Mouse (Mus musculus): ENCODE measurements around the gene Fbp1. TPM values are rescaled to one million over a fixed set of nuclear protein-coding genes. Genes with fewer than 3 reads are reported as not detected.

Fbp1 gene
- polyA plus RNA-seq, 1 experiment from 2014 or later, result 0.80 TPM

DNA sequence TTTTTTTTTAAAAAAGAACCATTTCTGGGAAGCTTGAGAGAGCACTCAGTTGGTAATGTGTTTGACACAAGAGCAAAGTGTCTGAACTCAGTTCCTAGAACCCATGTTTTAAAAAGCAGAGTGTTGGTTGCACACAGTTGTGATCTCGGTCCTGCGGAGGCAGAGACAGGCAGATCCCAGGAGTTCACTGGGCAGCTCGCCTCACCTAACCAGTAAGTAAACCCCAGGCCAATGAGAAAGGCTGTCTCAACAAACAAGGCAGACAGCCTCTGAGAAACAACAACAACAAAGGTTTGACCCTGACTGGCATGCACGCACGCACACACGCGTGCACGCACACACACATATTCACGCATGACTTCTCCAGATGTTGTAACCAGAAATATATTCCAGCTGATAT lies 4.2 kb downstream of the Fbp1 start:
- ATAC-seq (ENCODE audit: insufficient number of reproducible peaks, insufficient read depth, low FRiP score, low TSS enrichment, low read depth), result no peak
- Histone ChIP-seq H3K9me3 (no peaks in the 10 kb centered on the region), H3K27me3 (peaks cover 30% of the 10 kb centered on the region), H3K9ac (replicated peaks) (no peak overlapping the region), H3K4me1 (replicated peaks) (peaks cover 15% of the 10 kb centered on the region), H3K4me2 (no peak overlapping the region), H3K4me3 (replicated peaks) (no peak overlapping the region), H3K27ac (no peak overlapping the region), H3K36me3 (no peaks in the 10 kb centered on the region)
- 81% methylated on average over 9 of the region's 9 CpGs for WGBS

DNA sequence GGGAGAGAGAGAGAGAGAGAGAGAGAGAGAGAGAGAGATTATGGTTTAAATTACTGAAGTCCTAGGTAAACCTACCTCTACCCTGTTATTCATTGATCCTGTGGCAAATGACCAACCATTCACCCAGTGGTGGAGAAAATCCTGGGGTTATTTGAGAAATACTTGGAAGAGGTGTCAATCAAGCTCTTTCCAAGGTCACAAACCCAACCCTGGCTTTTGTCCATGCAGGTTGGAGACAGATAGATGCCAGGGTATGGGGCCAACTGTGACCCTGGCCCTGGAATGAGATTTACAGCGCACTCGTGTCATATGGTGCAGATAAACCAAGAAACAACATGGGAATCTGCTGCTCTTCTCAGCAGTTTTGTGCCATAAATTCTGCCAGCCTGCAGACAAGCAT lies 4.6 kb downstream of the Fbp1 start:
- no peak overlapping the region for H3K4me2 ChIP-seq
- 79% methylated on average over 2 of the region's 2 CpGs for WGBS
- no peak overlapping the region for H3K4me3 ChIP-seq (replicated peaks)
- no peaks in the 10 kb centered on the region for H3K9me3 ChIP-seq
- peaks cover 15% of the 10 kb centered on the region for H3K4me1 ChIP-seq (replicated peaks)
- no peak overlapping the region for H3K27ac ChIP-seq
- no peak for ATAC-seq (ENCODE audit: insufficient number of reproducible peaks, insufficient read depth, low FRiP score, low TSS enrichment, low read depth)
- H3K36me3 ChIP-seq, result no peaks in the 10 kb centered on the region
- no peak overlapping the region for H3K9ac ChIP-seq (replicated peaks)
- peaks cover 25% of the 10 kb centered on the region for H3K27me3 ChIP-seq

DNA sequence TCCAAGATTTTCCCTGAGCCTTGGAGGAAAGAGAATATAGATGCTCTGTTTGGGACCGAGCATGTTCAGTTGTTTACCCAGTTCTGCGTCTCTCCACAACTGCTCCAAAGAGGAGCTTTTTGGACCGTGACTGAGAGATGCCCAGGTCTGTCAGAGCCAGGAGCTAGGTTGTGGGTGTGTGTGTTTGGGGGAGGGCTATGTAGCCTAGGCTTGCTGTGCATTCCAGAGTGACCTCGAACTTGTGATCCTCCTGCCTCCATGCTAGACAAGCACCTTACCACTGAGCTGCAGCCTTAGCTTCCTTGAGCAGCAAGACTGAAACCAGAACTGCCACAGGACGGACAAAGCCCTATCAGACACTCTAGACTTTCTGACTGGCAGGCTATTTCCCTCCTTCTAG lies 5.2 kb downstream of the Fbp1 start:
- no peak overlapping the region for H3K27ac ChIP-seq
- 79% methylated on average over 5 of the region's 5 CpGs for WGBS
- H3K9me3 ChIP-seq, result no peaks in the 10 kb centered on the region
- no peak overlapping the region for H3K9ac ChIP-seq (replicated peaks)
- H3K4me1 ChIP-seq (replicated peaks), result peaks cover 11% of the 10 kb centered on the region
- H3K36me3 ChIP-seq, result no peaks in the 10 kb centered on the region
- no peak overlapping the region for H3K4me3 ChIP-seq (replicated peaks)
- peaks cover 20% of the 10 kb centered on the region for H3K27me3 ChIP-seq
- no peak for ATAC-seq (ENCODE audit: insufficient number of reproducible peaks, insufficient read depth, low FRiP score, low TSS enrichment, low read depth)
- H3K4me2 ChIP-seq, result no peak overlapping the region

DNA sequence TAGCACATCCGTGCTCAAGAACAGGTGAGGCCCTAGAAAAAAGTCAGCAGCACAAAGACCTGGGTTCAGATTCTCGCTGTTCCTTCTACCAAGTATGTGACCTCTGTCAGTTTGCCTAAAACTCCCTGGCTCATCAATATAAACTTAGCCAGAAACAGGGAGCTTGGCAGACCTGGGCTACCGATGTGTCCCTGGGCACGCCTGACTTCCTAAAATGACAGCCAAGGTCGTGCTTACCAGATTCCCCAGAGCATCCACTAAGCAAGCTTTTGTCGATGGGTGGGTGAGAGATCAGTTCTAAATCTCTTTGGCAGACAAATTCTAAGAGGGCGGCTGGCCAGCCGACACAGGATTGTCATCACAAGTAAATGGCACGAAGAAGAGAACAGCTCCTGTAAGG lies 6.7 kb downstream of the Fbp1 start:
- ATAC-seq (ENCODE audit: insufficient number of reproducible peaks, insufficient read depth, low FRiP score, low TSS enrichment, low read depth), result no peak
- Histone ChIP-seq H3K4me3 (replicated peaks) (no peak overlapping the region), H3K27me3 (peaks cover 7% of the 10 kb centered on the region; the same call in 1 of the 2 replicates), H3K9me3 (no peaks in the 10 kb centered on the region), H3K4me2 (no peak overlapping the region), H3K4me1 (replicated peaks) (peaks cover 13% of the 10 kb centered on the region; the same call in 1 of the 2 replicates), H3K9ac (replicated peaks) (no peak overlapping the region), H3K36me3 (no peaks in the 10 kb centered on the region), H3K27ac (no peak overlapping the region)
- 84% methylated on average over 9 of the region's 9 CpGs for WGBS

DNA sequence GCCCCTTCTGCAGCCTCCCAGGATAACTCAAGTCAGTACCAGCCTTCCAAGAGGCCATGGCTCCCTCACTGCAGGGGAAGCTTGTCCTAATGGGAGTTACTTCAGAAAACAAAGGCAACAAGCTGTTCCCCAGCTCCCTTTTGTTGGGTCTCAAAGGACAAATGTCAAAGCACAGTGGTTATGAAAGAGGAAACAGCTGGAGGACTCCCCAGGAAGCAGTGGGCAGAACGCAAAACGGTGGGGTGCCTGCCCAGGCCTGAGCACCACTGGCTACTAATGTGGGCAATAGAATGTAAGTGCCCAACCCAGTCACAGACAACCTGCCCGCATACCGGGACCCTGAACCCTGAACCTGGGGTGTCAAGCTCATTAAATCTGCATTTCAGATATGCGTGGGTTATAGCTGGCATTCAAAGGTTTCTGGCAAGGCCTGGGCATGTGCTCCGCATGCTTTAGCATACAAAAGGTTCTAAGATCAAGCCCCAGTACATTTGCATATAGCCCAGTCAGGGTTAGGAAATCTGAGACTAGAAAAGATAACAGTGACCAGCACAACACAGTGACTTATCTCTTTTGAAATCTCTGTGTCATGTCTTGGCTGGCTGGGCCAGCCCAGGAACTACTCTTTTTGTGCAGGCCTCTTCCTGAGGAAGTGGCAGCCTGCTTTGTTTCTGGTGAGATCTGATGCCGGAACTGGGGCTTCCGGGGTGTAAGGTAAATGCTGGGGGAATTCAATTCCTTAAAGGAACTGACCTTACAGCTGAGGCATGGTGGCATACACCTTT lies 8.1 kb downstream of the Fbp1 start:
- Histone ChIP-seq H3K4me1 (replicated peaks) (peaks cover 13% of the 10 kb centered on the region; the same call in 1 of the 2 replicates), H3K9me3 (no peaks in the 10 kb centered on the region), H3K27me3 (no peaks in the 10 kb centered on the region), H3K36me3 (no peaks in the 10 kb centered on the region), H3K4me3 (replicated peaks) (no peak overlapping the region), H3K4me2 (no peak overlapping the region), H3K9ac (replicated peaks) (no peak overlapping the region), H3K27ac (0 out of 2 replicates have a peak overlapping the region, but pooled peaks have one; percentile 31)
- 50% methylated on average over 8 of the region's 8 CpGs for WGBS
- no peak for ATAC-seq (ENCODE audit: insufficient number of reproducible peaks, insufficient read depth, low FRiP score, low TSS enrichment, low read depth)

DNA sequence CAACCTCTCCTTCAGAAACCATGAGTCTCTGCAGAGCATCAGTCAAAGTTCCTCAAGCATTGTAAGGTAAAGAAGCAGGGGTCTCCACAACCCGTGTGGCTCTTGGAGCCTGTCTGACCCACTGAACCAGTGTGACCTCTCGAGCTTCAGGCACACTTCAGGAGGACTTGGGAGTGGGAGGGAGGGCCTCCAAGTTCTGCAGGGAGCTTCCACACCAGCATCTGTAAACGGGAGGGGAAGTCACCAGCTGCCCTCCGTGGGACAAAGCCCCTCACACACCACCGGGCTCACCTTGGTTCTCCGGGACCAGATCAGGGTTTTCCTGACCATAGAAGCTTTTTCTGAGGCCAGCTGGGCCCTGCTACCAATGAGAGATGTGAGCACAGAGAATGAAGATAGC lies 8.7 kb downstream of the Fbp1 start:
- H3K4me2 ChIP-seq, result no peak overlapping the region
- H3K9ac ChIP-seq (replicated peaks), result no peak overlapping the region
- no peaks in the 10 kb centered on the region for H3K27me3 ChIP-seq
- no peak for ATAC-seq (ENCODE audit: insufficient number of reproducible peaks, insufficient read depth, low FRiP score, low TSS enrichment, low read depth)
- no peaks in the 10 kb centered on the region for H3K36me3 ChIP-seq
- 49% methylated on average over 6 of the region's 6 CpGs for WGBS
- H3K9me3 ChIP-seq, result no peaks in the 10 kb centered on the region
- no peak overlapping the region for H3K4me3 ChIP-seq (replicated peaks)
- H3K27ac ChIP-seq, result 0 out of 2 replicates have a peak overlapping the region, but pooled peaks have one; percentile 31
- peaks cover 13% of the 10 kb centered on the region; the same call in 1 of the 2 replicates for H3K4me1 ChIP-seq (replicated peaks)

DNA sequence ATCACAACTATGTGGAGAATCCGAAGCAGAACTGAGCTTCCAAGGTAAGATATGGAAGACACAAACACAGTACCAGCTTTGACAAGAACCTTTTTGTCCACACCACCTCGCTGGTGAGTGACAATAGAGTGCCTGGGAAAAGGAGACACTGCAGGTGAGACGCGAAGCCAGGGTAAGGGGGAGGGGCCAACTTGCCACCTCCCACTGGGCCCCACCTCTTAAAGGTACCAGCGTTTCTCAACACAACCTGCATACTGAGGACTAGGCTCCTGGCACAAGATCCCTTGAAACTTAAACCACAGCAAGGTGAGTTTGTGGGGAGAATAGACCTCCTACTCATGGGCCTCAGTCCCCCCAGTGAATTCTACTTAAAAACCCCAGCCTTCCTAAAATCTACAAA lies 10.8 kb downstream of the Fbp1 start:
- Histone ChIP-seq H3K36me3 (no peaks in the 10 kb centered on the region), H3K4me3 (replicated peaks) (no peak overlapping the region), H3K4me1 (replicated peaks) (peaks cover 13% of the 10 kb centered on the region; the same call in 1 of the 2 replicates), H3K9me3 (no peaks in the 10 kb centered on the region), H3K27me3 (no peaks in the 10 kb centered on the region), H3K9ac (replicated peaks) (no peak overlapping the region), H3K4me2 (no peak overlapping the region), H3K27ac (no peak overlapping the region)
- ATAC-seq (ENCODE audit: insufficient number of reproducible peaks, insufficient read depth, low FRiP score, low TSS enrichment, low read depth), result no peak
- WGBS, result 13% methylated on average over 5 of the region's 5 CpGs

DNA sequence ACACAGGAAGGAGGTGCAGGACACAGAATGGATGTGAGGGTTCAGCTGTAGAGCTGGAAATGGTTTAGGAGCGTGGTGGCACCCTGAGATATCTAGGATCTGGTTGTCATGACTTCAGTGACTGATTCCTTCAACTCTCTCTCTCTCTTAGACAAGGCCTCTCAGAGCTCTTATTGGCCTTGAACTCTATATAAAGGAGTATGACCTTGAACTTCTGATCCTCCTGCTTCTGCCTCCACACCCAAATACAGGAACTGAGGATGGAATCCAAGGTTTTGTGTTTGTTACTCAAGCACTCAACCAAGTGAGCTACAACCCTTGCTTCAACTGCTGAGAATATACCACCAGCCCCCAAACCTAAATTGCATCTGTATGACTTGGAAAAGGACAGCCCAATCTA lies 12.0 kb downstream of the Fbp1 start:
- H3K36me3 ChIP-seq, result no peaks in the 10 kb centered on the region
- no peaks in the 10 kb centered on the region for H3K9me3 ChIP-seq
- H3K4me2 ChIP-seq, result no peak overlapping the region
- H3K27ac ChIP-seq, result no peak overlapping the region
- WGBS, result 59% methylated on average over 1 of the region's 1 CpGs
- no peak overlapping the region for H3K4me3 ChIP-seq (replicated peaks)
- ATAC-seq (ENCODE audit: insufficient number of reproducible peaks, insufficient read depth, low FRiP score, low TSS enrichment, low read depth), result no peak
- H3K4me1 ChIP-seq (replicated peaks), result peaks cover 13% of the 10 kb centered on the region; the same call in 1 of the 2 replicates
- H3K9ac ChIP-seq (replicated peaks), result no peak overlapping the region
- no peaks in the 10 kb centered on the region for H3K27me3 ChIP-seq

DNA sequence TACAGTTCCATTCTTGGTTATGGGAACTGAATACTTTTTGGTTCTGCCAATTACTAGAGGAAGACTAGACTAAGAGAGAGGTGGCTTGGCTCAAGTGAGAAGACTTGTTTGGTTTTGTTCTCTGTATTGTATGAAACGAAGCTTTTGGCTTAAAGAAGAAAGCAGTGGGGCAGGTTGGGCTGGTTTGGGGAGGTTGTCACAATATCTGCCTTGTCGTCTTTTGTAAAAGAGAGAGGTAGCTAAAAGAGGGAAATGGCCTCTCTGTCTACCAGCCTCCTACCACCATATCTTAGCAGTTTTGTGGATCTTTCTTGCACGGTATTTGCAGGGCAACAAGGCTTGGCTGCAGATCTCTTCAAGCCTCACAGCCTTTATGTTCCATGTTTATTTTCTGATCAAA lies 15.8 kb downstream of the Fbp1 start:
- ATAC-seq (ENCODE audit: insufficient number of reproducible peaks, insufficient read depth, low FRiP score, low TSS enrichment, low read depth), result no peak
- no peak overlapping the region for H3K27ac ChIP-seq

DNA sequence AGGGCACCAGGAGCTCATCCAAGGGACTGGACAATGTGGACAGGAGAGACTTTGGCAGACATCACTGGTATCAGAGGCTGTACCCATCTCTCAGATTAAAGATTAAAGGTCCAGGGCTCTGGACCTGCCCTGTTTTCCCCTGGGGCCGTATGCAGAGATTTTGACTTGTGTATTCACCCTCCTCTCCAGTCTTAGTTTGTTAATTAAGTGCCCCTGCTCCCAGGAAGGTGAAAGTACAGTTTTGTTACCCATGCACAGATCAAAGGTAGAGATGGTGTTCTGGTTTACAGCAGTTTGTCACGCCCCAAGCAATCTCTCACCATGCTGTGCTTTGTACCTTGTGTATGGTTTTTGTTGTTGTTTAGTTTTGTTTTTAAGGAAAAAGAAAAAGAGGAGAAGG lies 17.5 kb downstream of the Fbp1 start:
- no peaks in the 10 kb centered on the region for H3K27me3 ChIP-seq
- no peak overlapping the region for H3K27ac ChIP-seq
- no peak for ATAC-seq (ENCODE audit: insufficient number of reproducible peaks, insufficient read depth, low FRiP score, low TSS enrichment, low read depth)
- no peak overlapping the region for H3K4me3 ChIP-seq (replicated peaks)
- WGBS, result 66% methylated on average over 2 of the region's 2 CpGs
- H3K4me2 ChIP-seq, result no peak overlapping the region
- peaks cover 11% of the 10 kb centered on the region for H3K4me1 ChIP-seq (replicated peaks)
- no peaks in the 10 kb centered on the region for H3K9me3 ChIP-seq
- no peak overlapping the region for H3K9ac ChIP-seq (replicated peaks)
- no peaks in the 10 kb centered on the region for H3K36me3 ChIP-seq

More for the DNA sequence above, 15.8 kb downstream of the Fbp1 start:
- Histone ChIP-seq H3K9me3 (no peaks in the 10 kb centered on the region), H3K4me2 (no peak overlapping the region), H3K27me3 (no peaks in the 10 kb centered on the region), H3K36me3 (no peaks in the 10 kb centered on the region), H3K4me3 (replicated peaks) (no peak overlapping the region), H3K9ac (replicated peaks) (no peak overlapping the region), H3K4me1 (replicated peaks) (0 out of 2 replicates have a peak, but pooled peaks cover 5% of the 10 kb centered on the region)
- WGBS, result 75% methylated on average over 3 of the region's 3 CpGs

DNA sequence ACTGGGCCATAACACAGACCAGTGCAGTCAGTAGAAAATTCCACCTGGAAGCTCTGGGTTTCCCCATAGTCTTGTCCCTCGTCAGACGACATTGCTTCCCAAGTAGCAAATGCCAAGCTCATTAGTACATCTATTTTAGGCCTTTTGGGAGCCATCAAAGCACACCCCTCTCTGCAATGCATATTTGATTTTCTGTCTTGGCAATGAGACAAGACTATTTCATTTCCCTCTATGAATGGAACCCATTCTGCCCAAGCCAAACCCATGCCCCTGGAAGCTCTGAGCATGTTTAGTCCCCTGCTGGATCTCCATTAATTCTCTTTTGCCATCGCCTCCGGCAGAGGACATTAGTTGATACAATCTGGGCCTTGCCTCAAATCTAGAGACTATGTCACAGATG lies 21.3 kb downstream of the Fbp1 start:
- 78% methylated on average over 4 of the region's 4 CpGs for WGBS
- H3K4me3 ChIP-seq (replicated peaks), result no peak overlapping the region
- H3K36me3 ChIP-seq, result no peaks in the 10 kb centered on the region
- no peak for ATAC-seq (ENCODE audit: insufficient number of reproducible peaks, insufficient read depth, low FRiP score, low TSS enrichment, low read depth)
- no peaks in the 10 kb centered on the region for H3K9me3 ChIP-seq
- H3K4me1 ChIP-seq (replicated peaks), result peaks cover 30% of the 10 kb centered on the region
- no peak overlapping the region for H3K4me2 ChIP-seq
- H3K27ac ChIP-seq, result peak overlapping the region; percentile 94
- H3K9ac ChIP-seq (replicated peaks), result no peak overlapping the region
- H3K27me3 ChIP-seq, result no peaks in the 10 kb centered on the region
